Mouse (Mus musculus) ES-E14 (cell line): ENCODE measurements around the gene Olfr143. TPM values are rescaled to one million over a fixed set of nuclear protein-coding genes. Genes with fewer than 3 reads are reported as not detected.

Source experiments
- DNase-seq: peaks from one replicate; pipeline ENCODE4 v3.0.0-alpha.2; 2013; ENCODE audit warnings: low read depth, low spot score
- H3K27ac ChIP-seq: 2 replicates; pipeline ENCODE4 v1.5.1; 2012; ENCODE audit warnings: low read depth, mild to moderate bottlenecking, low read length, moderate library complexity, mixed read lengths; ENCODE audit not compliant: poor library complexity, insufficient read depth, severe bottlenecking
- H3K36me3 ChIP-seq: 2 replicates; pipeline ENCODE4 v1.6.1; 2012; ENCODE audit warnings: mild to moderate bottlenecking, low read length, moderate library complexity, mixed read lengths; ENCODE audit not compliant: control insufficient read depth, poor library complexity, insufficient read depth, severe bottlenecking
- H3K4me1 ChIP-seq, 2 experiments: fragments of 150-350 bp in 1 of 2; sonication (generic) in 1 of 2; 2 replicates each; pipeline ENCODE4 v1.6.1; 2012; ENCODE audit warnings: low read length in 2 of 2, mild to moderate bottlenecking in 1 of 2, mixed read lengths in 1 of 2; ENCODE audit not compliant: control insufficient read depth in 2 of 2, insufficient read depth in 2 of 2, poor library complexity in 1 of 2
- H3K4me3 ChIP-seq, 2 experiments: fragments of 150-350 bp in 1 of 2; sonication (generic) in 1 of 2; 2 replicates each; pipeline ENCODE4 v1.5.1; 2012; ENCODE audit warnings: low read length in 2 of 2, low read depth in 1 of 2, mild to moderate bottlenecking in 1 of 2, mixed read lengths in 1 of 2; ENCODE audit not compliant: insufficient read depth in 1 of 2, poor library complexity in 1 of 2, severe bottlenecking in 1 of 2
- H3K9ac ChIP-seq: 2 replicates; pipeline ENCODE4 v1.6.1; 2012; ENCODE audit warnings: low read depth, mild to moderate bottlenecking, low read length, mixed read lengths; ENCODE audit not compliant: poor library complexity, insufficient read depth, severe bottlenecking
- H3K9me3 ChIP-seq: fragments of 150-350 bp; sonication (generic); 2 replicates; pipeline ENCODE4 v1.6.1; 2012; ENCODE audit warnings: low read depth, mild to moderate bottlenecking, low read length; ENCODE audit not compliant: control insufficient read depth, insufficient read depth
- CHD2 ChIP-seq: IDR thresholded peaks from 2 replicates; pipeline ENCODE4 v1.6.1; 2014; ENCODE audit warnings: mild to moderate bottlenecking, low read depth, low read length, inconsistent platforms
- HCFC1 ChIP-seq: IDR thresholded peaks from 2 replicates; pipeline ENCODE4 v1.6.1; 2012; ENCODE audit warnings: low read length, inconsistent platforms, borderline replicate concordance; ENCODE audit not compliant: insufficient read depth
- MAFK ChIP-seq: IDR thresholded peaks from 2 replicates; pipeline ENCODE4 v1.6.1; 2014; ENCODE audit warnings: mild to moderate bottlenecking, low read depth, low read length, inconsistent platforms; ENCODE audit not compliant: insufficient read depth
- ZC3H11A ChIP-seq: IDR thresholded peaks from 2 replicates; pipeline ENCODE4 v1.6.1; 2012; ENCODE audit warnings: low read depth, mild to moderate bottlenecking, inconsistent platforms, low read length, borderline replicate concordance
- ZNF384 ChIP-seq: IDR thresholded peaks from 2 replicates; pipeline ENCODE4 v1.6.1; 2012; ENCODE audit warnings: low read depth, low read length, inconsistent platforms
- in situ Hi-C, 2 experiments: fragments of 600-800 bp; cut with MboI; formaldehyde crosslinking; loops; one replicate each; pipeline ENCODE4 v1.15.1; 2025; ENCODE audit warnings: low sequenced_read_pairs in 2 of 2, inconsistent platforms in 1 of 2; ENCODE audit not compliant: unreplicated experiment in 2 of 2
- total RNA-seq: library from RNA; depleted of rRNA; stranded (reverse); fragments of 300-350 nt; gene quantifications from 2 replicates; pipeline ENCODE4 v1.2.3, GENCODE M21; 2012; rRNA removed

Gene Olfr143
- not detected in 2 replicates for total RNA-seq

DNA sequence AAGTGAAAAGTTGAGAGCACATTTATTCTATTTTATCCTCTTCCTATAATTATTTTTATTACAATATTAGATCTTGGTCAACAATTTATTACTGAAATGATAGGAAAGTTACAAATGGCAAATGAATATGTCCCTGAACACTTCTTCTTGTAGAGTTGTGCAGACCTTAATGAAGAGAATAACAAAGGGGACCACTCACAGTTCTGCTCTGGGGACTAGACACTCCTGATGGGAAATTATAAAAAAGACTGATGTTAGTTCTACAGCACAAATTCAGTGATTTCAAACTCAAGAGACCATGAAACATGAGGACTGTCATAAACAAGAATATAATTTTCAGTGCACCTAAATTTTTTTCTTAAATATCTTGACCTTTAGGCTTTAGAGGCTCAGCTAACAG, at the start of gene Olfr143:
Gene Olfr143 (plus strand): TSS at position 301 of the 400 bp plus-strand sequence.
- in situ Hi-C loops, result no loop called here
- Histone ChIP-seq H3K9me3 (no peaks in the 10 kb centered on the region), H3K4me3 (no peak within 1 kb of the TSS), H3K9ac (no peak within 1 kb of the TSS), H3K27ac (no peak within 1 kb of the TSS), H3K36me3 (no peaks in the 10 kb centered on the region), H3K4me1 (no peaks in the 10 kb centered on the region)
- TF ChIP-seq HCFC1, result no peak
- TF ChIP-seq ZC3H11A, result no peak
- TF ChIP-seq MAFK, result no peak
- TF ChIP-seq ZNF384, result no peak
- TF ChIP-seq CHD2, result no peak
- DNase-seq, result no peak

DNA sequence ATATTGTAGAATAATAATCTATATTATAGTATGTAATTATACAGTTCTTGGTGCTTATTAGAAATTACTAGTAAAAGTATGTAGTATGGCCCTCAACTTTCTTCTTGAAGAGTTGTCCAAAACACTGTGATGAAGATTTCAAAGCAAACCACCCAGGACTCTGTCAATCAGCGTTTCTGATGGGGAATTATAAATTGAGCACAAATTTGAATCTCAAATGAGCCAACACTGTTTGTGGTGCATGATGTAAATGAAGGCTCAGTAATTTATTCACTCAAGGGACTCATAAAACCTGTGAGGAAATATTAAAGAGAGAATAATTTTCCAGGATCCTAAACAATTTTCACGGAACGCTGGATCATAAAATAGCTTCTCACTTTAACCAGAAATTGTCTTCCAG, 44.5 kb upstream of the Olfr143 start, which contains the start of gene Olfr893:
Gene Olfr893 (plus strand): TSS at position 301 of the 400 bp plus-strand sequence.
- no peaks in the 10 kb centered on the region for H3K36me3 ChIP-seq
- no peaks in the 10 kb centered on the region for H3K9me3 ChIP-seq
- no peak within 1 kb of the TSS for H3K9ac ChIP-seq
- TF ChIP-seq HCFC1 (no peak), ZNF384 (no peak), CHD2 (no peak), ZC3H11A (no peak), MAFK (no peak)
- DNase-seq, result no peak
- in situ Hi-C loops, result no loop called here
- H3K4me1 ChIP-seq, result no peaks in the 10 kb centered on the region
- H3K27ac ChIP-seq, result no peak within 1 kb of the TSS
- H3K4me3 ChIP-seq, result no peak within 1 kb of the TSS

DNA sequence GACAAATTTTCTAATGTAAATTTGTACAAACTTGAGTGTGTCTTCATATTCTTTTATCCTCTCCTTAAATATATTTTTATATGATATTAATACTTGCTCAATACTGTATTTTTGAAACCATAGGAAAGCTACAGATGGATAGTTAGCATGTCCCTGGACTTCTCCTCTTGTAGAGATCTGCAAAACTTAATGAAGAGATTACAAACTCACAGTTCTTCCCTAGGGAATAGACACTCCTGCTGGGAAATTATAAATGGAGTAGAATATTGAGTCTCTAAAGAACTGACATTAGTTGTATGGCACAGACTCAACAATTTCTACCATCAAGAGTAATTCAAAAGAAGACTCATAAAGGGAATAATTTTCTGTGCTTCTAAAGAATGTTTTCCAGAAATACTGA, 34.8 kb upstream of the Olfr143 start, which contains the start of gene Olfr894:
Gene Olfr894 (plus strand): TSS at position 301 of the 400 bp plus-strand sequence.
- TF ChIP-seq CHD2, result no peak
- no peak for TF ChIP-seq ZC3H11A
- TF ChIP-seq MAFK, result no peak
- no peak for TF ChIP-seq HCFC1
- TF ChIP-seq ZNF384, result no peak
- no peak for DNase-seq
- Histone ChIP-seq H3K4me1 (no peaks in the 10 kb centered on the region), H3K9me3 (no peaks in the 10 kb centered on the region), H3K9ac (no peak within 1 kb of the TSS), H3K27ac (no peak within 1 kb of the TSS), H3K36me3 (no peaks in the 10 kb centered on the region), H3K4me3 (no peak within 1 kb of the TSS)
- in situ Hi-C loops, result no loop called here

DNA sequence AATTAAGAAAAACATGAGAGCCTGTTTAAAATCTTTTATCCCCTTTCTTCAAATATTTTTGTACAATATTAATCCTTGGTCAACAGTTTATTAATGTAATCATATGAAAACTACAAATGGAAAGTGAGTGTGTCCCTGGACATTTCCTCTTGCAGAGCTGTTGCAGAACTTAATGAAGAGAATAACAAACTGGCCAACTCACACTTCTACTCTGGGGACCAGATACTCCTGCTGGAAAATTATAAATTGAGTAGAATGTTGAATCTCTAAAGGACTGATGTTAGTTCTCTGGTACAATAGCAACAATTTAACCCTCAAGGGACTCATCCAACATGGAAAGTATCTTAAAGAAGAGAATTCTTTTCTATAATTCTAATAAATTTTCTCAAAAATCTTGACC, 15.0 kb downstream of the Olfr143 start, which contains the start of gene Olfr895:
Gene Olfr895 (plus strand): TSS at position 301 of the 400 bp plus-strand sequence.
- TF ChIP-seq MAFK (no peak), ZC3H11A (no peak), ZNF384 (no peak), CHD2 (no peak), HCFC1 (no peak)
- DNase-seq, result no peak
- no peak within 1 kb of the TSS for H3K9ac ChIP-seq
- H3K4me1 ChIP-seq, result no peaks in the 10 kb centered on the region
- no peaks in the 10 kb centered on the region for H3K9me3 ChIP-seq
- no peaks in the 10 kb centered on the region for H3K36me3 ChIP-seq
- H3K4me3 ChIP-seq, result no peak within 1 kb of the TSS
- in situ Hi-C loops, result no loop called here
- no peak within 1 kb of the TSS for H3K27ac ChIP-seq
